Mouse (Mus musculus) limb, embryonic 12.5 days (tissue): ENCODE results near the gene Afdn. TPM values are rescaled to one million over a fixed set of nuclear protein-coding genes. Genes with fewer than 3 reads are reported as not detected.
"Not testable (repeated sequence)": the region's sequence is repeated elsewhere in the genome, so short reads cannot be mapped to it uniquely, and the experiment has no call there.

Experiments
- ATAC-seq: fragments of 200-750 bp; cut with Nextera tagmentation; 2 replicates; pipeline ENCODE4 v1.8.0; 2017; ENCODE audit warnings: low read depth, moderate TSS enrichment; ENCODE audit not compliant: insufficient number of reproducible peaks, insufficient read depth, low FRiP score, low TSS enrichment
- H3K27ac ChIP-seq: fragments of 300-500 bp; sonication (generic); 2 replicates; pipeline ENCODE4 v1.5.1; 2016; ENCODE audit warnings: mild to moderate bottlenecking, moderate library complexity
- H3K27me3 ChIP-seq: fragments of 300-500 bp; sonication (generic); 2 replicates; pipeline ENCODE4 v1.6.1; 2016; ENCODE audit warnings: mild to moderate bottlenecking, moderate library complexity
- H3K36me3 ChIP-seq: fragments of 300-500 bp; sonication (generic); 2 replicates; pipeline ENCODE4 v1.6.1; 2016; ENCODE audit warnings: mild to moderate bottlenecking, moderate library complexity
- H3K4me1 ChIP-seq: fragments of 300-500 bp; sonication (generic); replicated peaks from 2 replicates; pipeline ENCODE4 v1.6.1; 2016
- H3K4me2 ChIP-seq: fragments of 300-500 bp; sonication (generic); 2 replicates; pipeline ENCODE4 v1.6.1; 2016; ENCODE audit warnings: mild to moderate bottlenecking, moderate library complexity
- H3K4me3 ChIP-seq: fragments of 300-500 bp; sonication (generic); replicated peaks from 2 replicates; pipeline ENCODE4 v1.5.1; 2016; ENCODE audit warnings: mild to moderate bottlenecking
- H3K9ac ChIP-seq: fragments of 300-500 bp; sonication (generic); replicated peaks from 2 replicates; pipeline ENCODE4 v1.6.1; 2016; ENCODE audit warnings: mild to moderate bottlenecking, moderate library complexity
- H3K9me3 ChIP-seq: fragments of 300-500 bp; sonication (generic); 2 replicates; pipeline ENCODE4 v1.6.1; 2016; ENCODE audit warnings: mild to moderate bottlenecking, moderate library complexity
- WGBS: fragments of 180-500 bp; shearing (Covaris S2); methylation state at CpG from one replicate; pipeline ENCODE4 v1.1.7; 2016; 5-methylcytosine and 5-hydroxymethylcytosine counted together
- polyA plus RNA-seq: library from polyadenylated mRNA; unstranded; fragments of >200 nt; fragmentation: Nextera tagmentation; extraction: Ambion mirVana; gene quantifications from 2 replicates; pipeline ENCODE4 v1.2.1, GENCODE M21; 2016

Afdn gene
- polyA plus RNA-seq, 1 experiment from 2014 or later, result 76.5 TPM

DNA sequence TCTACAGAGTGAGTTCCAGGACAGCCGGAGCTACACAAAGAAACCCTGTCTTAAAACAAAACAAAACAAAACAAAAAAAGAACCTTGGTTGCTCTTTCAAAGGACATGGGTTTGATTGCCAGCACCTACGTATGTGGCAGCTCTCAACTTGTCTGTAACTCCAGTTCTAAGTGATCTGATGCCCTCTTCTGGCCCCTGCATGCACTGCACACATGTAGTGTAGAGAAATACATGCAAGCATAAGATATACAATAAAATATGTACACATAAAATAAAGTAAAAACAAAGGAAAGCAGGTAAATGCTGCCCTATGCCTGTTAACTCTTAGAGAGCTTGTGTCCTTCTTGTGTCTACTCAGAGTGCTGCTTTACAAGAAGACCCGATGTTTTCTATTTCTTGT lies 8.9 kb downstream of the Afdn start:
- no peak overlapping the region for H3K4me3 ChIP-seq
- no peak for ATAC-seq
- no peaks in the 10 kb centered on the region for H3K27me3 ChIP-seq
- H3K4me1 ChIP-seq, result 0 out of 2 replicates have a peak, but pooled peaks cover 4% of the 10 kb centered on the region
- H3K9ac ChIP-seq, result no peak overlapping the region
- no peaks in the 10 kb centered on the region for H3K36me3 ChIP-seq
- WGBS, result 92% methylated on average over 3 of the region's 3 CpGs
- no peak overlapping the region for H3K27ac ChIP-seq
- H3K4me2 ChIP-seq, result no peak overlapping the region
- H3K9me3 ChIP-seq, result no peaks in the 10 kb centered on the region; the same call in 1 of the 2 replicates

DNA sequence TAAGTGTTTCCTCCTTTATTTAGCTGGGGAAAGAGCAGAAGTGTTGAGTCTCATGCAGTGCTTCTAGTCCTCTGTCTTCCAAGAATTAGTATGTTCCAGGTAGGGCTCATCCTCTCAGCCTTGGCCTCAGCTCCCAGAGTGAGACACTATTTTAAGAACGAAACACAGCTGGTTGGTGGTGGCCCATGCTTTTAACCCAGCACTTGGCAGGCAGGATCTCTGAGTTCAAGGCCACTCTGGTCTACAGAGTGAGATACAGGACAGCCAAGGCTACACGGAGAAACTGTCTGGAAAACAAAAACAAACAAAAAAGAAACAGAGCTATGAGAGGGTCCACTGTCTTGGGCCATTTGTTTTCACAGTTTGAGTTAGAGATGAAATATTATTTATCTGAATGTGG lies 17.3 kb downstream of the Afdn start:
- no peak overlapping the region for H3K27ac ChIP-seq
- H3K4me2 ChIP-seq, result no peak overlapping the region
- H3K4me3 ChIP-seq, result no peak overlapping the region
- no peak for ATAC-seq
- 82% methylated on average over 2 of the region's 2 CpGs for WGBS
- no peaks in the 10 kb centered on the region for H3K4me1 ChIP-seq
- H3K9me3 ChIP-seq, result no peaks in the 10 kb centered on the region
- no peaks in the 10 kb centered on the region for H3K36me3 ChIP-seq
- no peak overlapping the region for H3K9ac ChIP-seq
- H3K27me3 ChIP-seq, result no peaks in the 10 kb centered on the region

DNA sequence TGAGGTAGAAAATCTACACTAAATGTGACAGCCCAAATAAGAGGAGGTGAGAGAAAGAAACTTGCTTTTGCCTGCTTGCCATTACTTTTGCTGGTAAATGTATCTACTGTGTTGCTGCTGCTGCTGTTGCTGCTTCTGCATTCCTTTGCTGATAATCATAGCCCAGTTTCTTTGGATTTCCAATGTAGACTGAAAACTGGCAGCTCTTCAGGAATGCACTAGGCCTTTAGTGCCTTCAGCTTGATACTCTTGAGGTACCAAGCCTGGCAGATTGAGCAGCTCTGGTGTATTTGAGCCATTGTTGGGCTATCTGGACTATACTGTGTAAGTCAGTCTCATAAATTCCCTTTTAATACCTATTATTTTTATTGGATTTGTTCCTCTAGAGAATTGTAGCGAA lies 18.5 kb downstream of the Afdn start:
- no peaks in the 10 kb centered on the region for H3K4me1 ChIP-seq
- no peaks in the 10 kb centered on the region for H3K36me3 ChIP-seq
- WGBS, result 72% methylated on average over 1 of the region's 1 CpGs
- no peak overlapping the region for H3K4me3 ChIP-seq
- no peak overlapping the region for H3K4me2 ChIP-seq
- no peak overlapping the region for H3K27ac ChIP-seq
- ATAC-seq, result no peak
- no peaks in the 10 kb centered on the region for H3K9me3 ChIP-seq
- no peak overlapping the region for H3K9ac ChIP-seq
- no peaks in the 10 kb centered on the region for H3K27me3 ChIP-seq

DNA sequence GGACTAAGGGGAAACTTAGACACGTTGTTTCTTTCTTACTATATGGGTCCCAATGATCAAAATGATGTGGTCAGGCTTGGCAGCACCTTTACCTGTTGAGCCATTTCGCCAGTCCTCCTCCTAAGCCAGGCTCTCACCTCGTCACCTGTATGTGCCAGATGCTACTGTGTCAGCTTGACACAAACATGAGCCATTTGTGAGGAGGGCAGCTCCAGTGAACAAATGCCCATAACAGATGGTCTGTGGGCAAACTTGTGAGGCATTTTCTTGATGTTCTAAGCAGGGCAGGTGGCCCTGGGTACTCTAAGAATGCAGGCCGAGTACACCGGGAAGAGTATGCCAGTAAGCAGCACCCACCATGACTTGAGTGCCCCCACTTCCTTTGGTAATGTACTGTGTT lies 21.6 kb downstream of the Afdn start:
- no peaks in the 10 kb centered on the region for H3K9me3 ChIP-seq
- H3K9ac ChIP-seq, result no peak overlapping the region
- ATAC-seq, result no peak
- no peaks in the 10 kb centered on the region for H3K27me3 ChIP-seq
- H3K4me2 ChIP-seq, result no peak overlapping the region
- no peaks in the 10 kb centered on the region for H3K36me3 ChIP-seq
- WGBS, result 84% methylated on average over 5 of the region's 5 CpGs
- H3K27ac ChIP-seq, result no peak overlapping the region
- H3K4me3 ChIP-seq, result no peak overlapping the region
- H3K4me1 ChIP-seq, result no peaks in the 10 kb centered on the region

DNA sequence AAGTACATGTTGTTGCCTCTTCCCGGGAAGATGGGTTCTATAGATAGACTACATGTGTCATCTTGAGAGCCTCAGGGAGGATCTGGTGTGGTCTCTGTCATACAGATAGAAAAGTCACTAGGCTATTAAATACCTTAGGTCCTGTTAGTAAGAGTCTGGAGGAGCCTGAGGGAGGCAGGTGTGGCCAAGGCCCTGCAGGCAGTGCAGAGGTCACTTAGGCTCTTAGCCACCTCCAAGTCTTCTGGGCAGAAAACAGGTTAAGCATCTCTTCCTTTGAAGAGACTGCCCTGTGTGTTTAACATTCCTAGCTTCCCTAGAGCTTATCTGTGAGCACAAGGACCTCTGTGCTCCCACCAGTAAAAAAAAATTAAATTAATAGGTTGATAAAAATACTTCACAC lies 23.1 kb downstream of the Afdn start:
- Histone ChIP-seq H3K27ac (no peak overlapping the region), H3K4me2 (no peak overlapping the region), H3K27me3 (no peaks in the 10 kb centered on the region), H3K4me1 (no peaks in the 10 kb centered on the region), H3K9ac (no peak overlapping the region), H3K9me3 (no peaks in the 10 kb centered on the region), H3K4me3 (no peak overlapping the region), H3K36me3 (no peaks in the 10 kb centered on the region)
- ATAC-seq, result no peak
- WGBS, result 82% methylated on average over 1 of the region's 1 CpGs

DNA sequence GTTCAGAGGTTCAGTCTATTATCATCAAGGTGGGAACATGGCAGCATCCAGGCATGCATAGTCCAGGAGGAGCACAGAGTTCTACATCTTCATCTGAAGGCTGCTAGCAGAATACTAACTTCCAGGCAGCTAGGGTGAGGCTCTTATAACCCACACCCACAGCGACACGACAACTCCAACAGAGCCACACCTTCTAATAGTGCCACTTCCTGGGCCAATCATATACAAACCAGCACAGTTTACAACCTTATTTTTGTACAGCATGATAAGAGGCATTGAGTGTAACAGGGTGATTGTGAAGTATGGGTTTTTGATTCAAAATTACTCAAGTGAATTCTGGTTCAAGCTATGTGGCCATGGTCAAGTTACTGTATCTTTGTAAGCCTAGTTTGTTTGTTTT lies 29.7 kb downstream of the Afdn start:
- not testable (repeated sequence) for H3K36me3 ChIP-seq, H3K4me2 ChIP-seq, H3K27ac ChIP-seq, H3K27me3 ChIP-seq, ATAC-seq, H3K9ac ChIP-seq, H3K4me1 ChIP-seq, H3K4me3 ChIP-seq, H3K9me3 ChIP-seq
- 82% methylated on average over 2 of the region's 2 CpGs for WGBS

DNA sequence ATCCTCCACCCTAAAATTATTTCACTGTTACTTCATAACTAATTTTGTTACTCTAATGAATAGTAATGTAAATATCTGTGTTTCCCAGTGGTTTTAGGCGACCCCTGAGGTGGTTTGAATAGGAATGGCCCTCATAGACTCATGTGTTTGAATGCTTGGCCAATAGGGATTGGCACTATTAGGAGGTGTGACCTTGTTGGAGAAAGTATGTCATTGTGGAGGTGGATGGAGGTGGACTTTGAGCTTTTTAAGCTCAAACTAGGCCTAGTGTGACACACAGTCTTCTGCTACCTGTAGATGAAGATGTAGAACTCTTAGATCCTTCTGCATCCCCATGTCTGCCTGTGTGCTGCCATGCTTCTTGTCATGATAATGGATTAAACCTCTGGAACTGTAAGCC lies 37.4 kb downstream of the Afdn start:
- Histone ChIP-seq H3K4me3 (no peak overlapping the region), H3K27me3 (no peaks in the 10 kb centered on the region), H3K9me3 (no peaks in the 10 kb centered on the region), H3K4me1 (no peaks in the 10 kb centered on the region), H3K36me3 (no peaks in the 10 kb centered on the region), H3K27ac (no peak overlapping the region), H3K9ac (no peak overlapping the region), H3K4me2 (no peak overlapping the region)
- 77% methylated on average over 1 of the region's 1 CpGs for WGBS
- ATAC-seq, result no peak

DNA sequence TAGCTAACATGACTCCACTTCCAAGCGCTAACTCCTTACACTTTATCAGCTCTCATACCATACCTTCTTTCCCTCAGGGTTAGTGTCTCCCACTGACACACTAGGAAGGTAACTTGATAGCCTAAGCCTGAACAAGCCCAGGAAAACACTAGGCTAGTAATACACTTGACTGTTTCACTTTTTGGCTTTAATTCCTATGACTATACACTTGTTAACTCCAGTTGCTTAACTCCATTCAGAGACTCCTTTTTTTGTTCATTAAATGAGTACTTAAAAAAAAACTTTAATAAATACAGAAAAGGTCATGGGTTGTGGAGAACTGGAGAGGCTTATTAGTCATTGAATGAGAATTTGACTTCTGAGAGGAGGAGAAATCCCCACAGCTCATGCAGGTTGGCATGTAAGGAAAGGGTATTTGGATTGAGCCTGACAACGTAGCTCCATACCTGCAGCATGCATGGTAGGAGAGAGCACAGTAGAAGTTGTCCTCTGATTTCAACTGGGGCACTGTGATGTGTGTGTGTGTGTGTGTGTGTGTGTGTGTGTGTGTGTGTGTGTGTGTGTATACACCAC lies 42.6 kb downstream of the Afdn start:
- no peak overlapping the region for H3K9ac ChIP-seq
- 84% methylated on average over 2 of the region's 2 CpGs for WGBS
- no peak overlapping the region for H3K4me2 ChIP-seq
- H3K27ac ChIP-seq, result no peak overlapping the region
- no peaks in the 10 kb centered on the region for H3K27me3 ChIP-seq
- H3K4me3 ChIP-seq, result no peak overlapping the region
- no peaks in the 10 kb centered on the region for H3K4me1 ChIP-seq
- no peak for ATAC-seq
- no peaks in the 10 kb centered on the region for H3K9me3 ChIP-seq
- H3K36me3 ChIP-seq, result peaks cover 29% of the 10 kb centered on the region

DNA sequence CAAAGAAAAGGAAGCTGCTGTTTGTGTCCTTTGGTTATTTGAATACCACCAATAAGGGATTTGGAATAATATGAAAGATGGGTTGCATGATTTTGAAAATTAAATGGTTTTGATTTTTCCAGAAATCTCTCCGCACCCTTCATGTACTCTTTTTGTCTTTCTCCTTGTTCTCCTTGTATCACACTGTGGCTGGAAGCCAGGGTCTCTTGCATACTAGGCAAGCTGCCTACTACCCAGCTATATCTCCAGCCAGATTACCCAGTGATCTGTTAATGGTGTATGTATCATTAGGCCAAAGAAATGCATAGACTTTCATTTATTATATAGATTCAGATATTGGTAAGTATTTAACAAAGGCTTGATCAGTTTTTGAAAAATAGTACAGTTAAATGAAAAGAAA lies 45.7 kb downstream of the Afdn start:
- H3K27ac ChIP-seq, result no peak overlapping the region
- H3K4me2 ChIP-seq, result no peak overlapping the region
- no peak overlapping the region for H3K9ac ChIP-seq
- H3K27me3 ChIP-seq, result no peaks in the 10 kb centered on the region
- no peak overlapping the region for H3K4me3 ChIP-seq
- no peaks in the 10 kb centered on the region for H3K4me1 ChIP-seq
- ATAC-seq, result no peak
- no peaks in the 10 kb centered on the region for H3K9me3 ChIP-seq
- peaks cover 50% of the 10 kb centered on the region for H3K36me3 ChIP-seq
- WGBS, result 100% methylated on average over 1 of the region's 1 CpGs

DNA sequence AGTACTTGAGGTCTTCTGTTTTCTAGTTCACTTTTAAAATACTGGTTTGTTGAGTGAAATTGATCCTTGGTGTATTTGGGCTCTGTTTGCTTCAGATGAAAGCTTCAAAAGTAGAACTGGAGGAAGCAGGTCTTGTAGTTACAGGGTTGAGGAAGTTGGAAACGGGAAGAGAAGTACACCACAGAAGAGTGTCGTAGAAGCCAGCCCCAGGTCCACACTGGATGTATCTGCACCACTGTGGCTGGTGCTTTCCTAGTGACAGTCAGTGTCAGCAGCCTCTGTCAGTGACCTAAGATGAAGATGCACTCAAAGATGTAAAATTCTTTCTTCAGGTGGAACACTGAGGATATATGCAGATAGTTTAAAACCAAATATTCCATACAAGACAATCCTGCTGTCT lies 57.5 kb downstream of the Afdn start:
- Histone ChIP-seq H3K4me2 (no peak overlapping the region), H3K9me3 (no peaks in the 10 kb centered on the region), H3K4me1 (no peaks in the 10 kb centered on the region), H3K9ac (no peak overlapping the region), H3K27me3 (no peaks in the 10 kb centered on the region), H3K27ac (no peak overlapping the region), H3K4me3 (no peak overlapping the region), H3K36me3 (peaks cover 30% of the 10 kb centered on the region)
- ATAC-seq, result no peak
- WGBS, result 93% methylated on average over 2 of the region's 2 CpGs

DNA sequence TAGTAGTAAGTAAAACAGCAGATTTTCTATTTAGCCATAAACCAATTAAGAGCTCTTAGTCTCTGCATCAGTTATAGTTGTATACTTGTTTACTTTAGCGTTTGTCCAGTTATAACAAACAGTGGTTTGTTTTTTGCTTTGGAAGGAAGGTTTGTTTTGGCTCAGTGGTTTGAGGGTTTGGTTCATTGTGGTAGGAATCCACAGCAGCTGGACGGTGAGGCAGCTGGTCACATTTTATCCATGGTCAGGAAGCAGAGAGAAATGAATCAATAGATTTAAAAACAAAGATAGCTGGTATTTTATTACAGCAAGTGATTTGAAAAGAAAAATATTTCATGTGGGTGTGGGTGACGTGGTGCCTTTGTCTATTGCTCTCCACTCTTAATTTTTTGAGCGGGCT lies 59.0 kb downstream of the Afdn start:
- no peak for ATAC-seq
- 92% methylated on average over 4 of the region's 4 CpGs for WGBS
- Histone ChIP-seq H3K4me2 (no peak overlapping the region), H3K9me3 (no peaks in the 10 kb centered on the region), H3K36me3 (peaks cover 32% of the 10 kb centered on the region), H3K9ac (no peak overlapping the region), H3K4me1 (no peaks in the 10 kb centered on the region), H3K27ac (no peak overlapping the region), H3K4me3 (no peak overlapping the region), H3K27me3 (no peaks in the 10 kb centered on the region)

DNA sequence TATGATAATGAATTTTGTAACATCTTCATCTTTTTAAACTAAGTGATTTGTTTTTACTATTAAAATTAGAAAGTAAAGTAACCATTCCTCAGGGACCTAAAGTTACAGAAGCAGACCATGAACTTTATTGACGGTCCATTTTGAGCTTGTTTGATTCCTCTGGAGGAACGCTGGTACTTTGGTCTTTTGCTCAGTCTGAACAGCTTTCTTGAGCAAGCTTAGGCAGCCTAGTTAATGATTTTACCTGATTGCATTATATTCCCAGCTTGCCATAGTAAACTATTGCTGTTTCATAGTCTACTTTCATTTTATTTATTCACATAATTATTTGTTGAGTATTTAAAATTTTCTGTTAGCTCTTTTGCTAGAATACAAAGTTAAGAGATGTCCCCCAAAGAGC lies 60.3 kb downstream of the Afdn start:
- Histone ChIP-seq H3K4me2 (no peak overlapping the region), H3K9me3 (no peaks in the 10 kb centered on the region), H3K27me3 (no peaks in the 10 kb centered on the region), H3K36me3 (peaks cover 41% of the 10 kb centered on the region), H3K4me1 (no peaks in the 10 kb centered on the region), H3K9ac (no peak overlapping the region), H3K4me3 (no peak overlapping the region), H3K27ac (no peak overlapping the region)
- 91% methylated on average over 2 of the region's 2 CpGs for WGBS
- no peak for ATAC-seq
